Mouse (Mus musculus) neural tube, embryonic 11.5 days (tissue): ENCODE results near the gene Helz. TPM values are rescaled to one million over a fixed set of nuclear protein-coding genes. Genes with fewer than 3 reads are reported as not detected.

Experiments
- ATAC-seq: fragments of 200-750 bp; cut with Nextera tagmentation; 2 replicates; pipeline ENCODE4 v1.8.0; 2017; ENCODE audit warnings: moderate number of reproducible peaks, mild to moderate bottlenecking, moderate TSS enrichment, moderate library complexity; ENCODE audit not compliant: insufficient read depth, low FRiP score, low TSS enrichment
- DNase-seq: peaks from one replicate; pipeline ENCODE4 v3.0.0-alpha.2; 2015; ENCODE audit warnings: low spot score
- H3K27ac ChIP-seq: fragments of 300-500 bp; sonication (generic); 2 replicates; pipeline ENCODE4 v1.5.1; 2014; ENCODE audit warnings: low read depth, mild to moderate bottlenecking, low read length
- H3K27me3 ChIP-seq: fragments of 300-500 bp; sonication (generic); 2 replicates; pipeline ENCODE4 v1.6.1; 2014; ENCODE audit warnings: mild to moderate bottlenecking, low read length, mixed read lengths; ENCODE audit not compliant: control insufficient read depth, insufficient read depth
- H3K36me3 ChIP-seq: fragments of 300-500 bp; sonication (generic); 2 replicates; pipeline ENCODE4 v1.6.1; 2014; ENCODE audit warnings: mild to moderate bottlenecking, low read length, moderate library complexity, mixed read lengths; ENCODE audit not compliant: control insufficient read depth, insufficient read depth
- H3K4me1 ChIP-seq: fragments of 300-500 bp; sonication (generic); 2 replicates; pipeline ENCODE4 v1.6.1; 2014; ENCODE audit warnings: low read length, mixed read lengths; ENCODE audit not compliant: control insufficient read depth, insufficient read depth
- H3K4me2 ChIP-seq: fragments of 300-500 bp; sonication (generic); 2 replicates; pipeline ENCODE4 v1.6.1; 2014; ENCODE audit warnings: low read depth, mild to moderate bottlenecking, moderate library complexity
- H3K4me3 ChIP-seq: fragments of 300-500 bp; sonication (generic); 2 replicates; pipeline ENCODE4 v1.5.1; 2014; ENCODE audit warnings: low read depth, low read length
- H3K9ac ChIP-seq: fragments of 300-500 bp; sonication (generic); 2 replicates; pipeline ENCODE4 v1.6.1; 2014; ENCODE audit warnings: mild to moderate bottlenecking, low read length
- H3K9me3 ChIP-seq: fragments of 300-500 bp; sonication (generic); 2 replicates; pipeline ENCODE4 v1.6.1; 2016; ENCODE audit warnings: low read length; ENCODE audit not compliant: control insufficient read depth
- WGBS: fragments of 180-500 bp; shearing (Covaris S2); extraction: QIAGEN DNeasy Blood & Tissue Kit; methylation state at CpG from one replicate; pipeline ENCODE4 v1.1.7; 2014; 5-methylcytosine and 5-hydroxymethylcytosine counted together
- polyA plus RNA-seq: library from polyadenylated mRNA; unstranded; fragments of >200 nt; fragmentation: Nextera tagmentation; extraction: Ambion mirVana; gene quantifications from 2 replicates; pipeline ENCODE4 v1.2.1, GENCODE M21; 2014

Gene Helz
- polyA plus RNA-seq, 1 experiment from 2014 or later, result 23.5 TPM

DNA sequence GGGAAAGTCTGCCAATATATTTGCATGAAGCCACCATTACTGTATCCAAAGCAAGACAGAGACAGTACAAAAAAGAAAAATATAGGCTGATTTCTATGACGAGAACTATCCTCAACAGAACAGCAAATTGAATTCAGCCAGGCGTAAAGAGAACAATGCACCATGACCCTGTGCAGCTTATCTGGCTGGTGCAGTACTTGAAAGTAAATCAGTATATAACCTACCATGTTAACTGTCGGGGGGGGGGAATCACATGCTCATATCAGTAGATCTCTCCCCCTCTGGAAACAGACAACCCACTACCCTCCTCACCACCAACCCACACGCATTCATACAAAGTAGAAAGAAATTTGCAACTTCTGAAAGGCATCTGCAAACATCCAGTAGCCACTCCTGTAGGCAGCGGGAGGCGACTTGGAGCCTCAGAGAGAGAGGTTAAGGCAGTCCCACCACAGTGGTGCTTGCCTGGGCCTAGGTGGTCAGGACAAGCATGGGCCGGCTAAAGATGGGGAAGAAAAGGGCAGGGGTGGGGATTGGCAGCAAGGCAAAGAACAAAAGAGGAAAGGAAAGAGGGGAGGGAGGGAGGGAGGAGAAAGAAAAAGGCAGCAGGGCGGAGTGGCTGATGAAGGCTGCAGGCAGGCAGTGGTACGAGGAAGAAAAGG lies 135.1 kb downstream of the Helz start:
- DNase-seq (no peak), ATAC-seq (no peak)
- peaks cover 3% of the 10 kb centered on the region for H3K36me3 ChIP-seq
- 53% methylated on average over 9 of the region's 9 CpGs for WGBS
- H3K9ac ChIP-seq, result no peak overlapping the region
- 0 out of 2 replicates have a peak, but pooled peaks cover 10% of the 10 kb centered on the region for H3K4me1 ChIP-seq
- H3K9me3 ChIP-seq, result no peaks in the 10 kb centered on the region
- no peaks in the 10 kb centered on the region for H3K27me3 ChIP-seq
- H3K27ac ChIP-seq, result no peak overlapping the region
- H3K4me3 ChIP-seq, result no peak overlapping the region
- no peak overlapping the region for H3K4me2 ChIP-seq

DNA sequence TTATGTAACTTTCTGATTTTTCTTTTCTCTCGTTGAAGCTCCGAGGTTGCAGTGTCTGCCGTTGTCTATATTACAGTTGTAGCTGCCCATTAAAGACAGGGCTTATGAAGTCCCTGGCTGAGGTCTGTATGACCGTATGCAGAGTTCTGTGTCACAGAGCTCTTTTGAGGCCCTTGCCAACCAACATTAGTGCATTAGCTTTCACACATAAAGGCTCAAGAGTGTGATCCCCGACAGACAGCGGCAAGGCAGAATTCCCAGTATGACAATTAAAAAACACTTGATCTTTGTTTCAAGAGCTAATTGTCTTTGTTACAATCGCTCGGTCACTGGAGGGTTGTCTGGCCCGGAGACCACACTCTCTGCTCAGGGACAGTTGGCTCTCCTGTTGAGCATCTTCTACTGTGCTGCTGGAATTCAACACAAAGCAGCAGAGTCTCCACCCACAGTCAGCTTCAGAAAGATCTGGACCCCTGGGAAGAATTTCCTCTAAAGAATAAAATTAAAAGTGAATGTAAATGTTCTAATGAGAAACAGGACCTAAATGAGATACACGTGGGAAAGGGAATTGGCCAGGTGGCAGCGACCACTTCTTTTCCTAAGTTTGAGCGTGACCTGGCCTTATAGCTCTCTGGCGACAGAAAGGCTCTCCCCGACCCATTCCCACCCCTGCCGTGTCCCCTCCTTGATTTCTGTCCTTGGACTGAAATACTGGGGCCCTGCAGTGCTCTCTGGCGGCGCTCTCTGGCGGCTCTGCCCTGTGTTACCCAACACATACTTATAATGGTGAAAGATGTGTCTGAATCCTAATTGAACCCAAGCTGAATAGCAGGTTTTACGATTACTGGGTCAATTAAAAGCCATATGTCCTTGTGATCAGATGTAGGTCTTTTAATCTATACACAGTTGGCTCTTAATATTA lies 136.1 kb downstream of the Helz start:
- H3K27ac ChIP-seq, result no peak overlapping the region

DNA sequence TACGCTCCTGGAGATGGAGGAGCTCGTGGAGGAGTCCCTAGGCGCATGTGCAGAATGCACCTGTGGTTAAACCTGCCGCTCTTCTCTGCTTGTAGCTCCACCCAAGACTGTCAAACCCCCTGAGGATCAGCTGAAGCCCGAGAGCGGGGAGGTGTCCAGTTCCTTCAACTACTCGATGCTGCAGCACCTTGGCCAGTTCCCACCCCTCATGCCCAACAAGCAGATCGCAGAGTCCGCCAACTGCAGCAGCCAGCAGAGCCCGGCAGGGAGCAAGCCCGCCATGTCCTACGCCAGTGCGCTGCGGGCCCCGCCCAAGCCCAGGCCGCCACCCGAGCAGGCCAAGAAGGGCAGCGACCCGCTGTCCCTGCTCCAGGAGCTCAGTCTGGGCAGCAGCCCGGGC lies 138.6 kb downstream of the Helz start:
- H3K9ac ChIP-seq, result no peak overlapping the region
- no peak overlapping the region for H3K27ac ChIP-seq
- no peaks in the 10 kb centered on the region for H3K27me3 ChIP-seq
- H3K4me2 ChIP-seq, result no peak overlapping the region
- H3K9me3 ChIP-seq, result no peaks in the 10 kb centered on the region
- H3K4me1 ChIP-seq, result 0 out of 2 replicates have a peak, but pooled peaks cover 10% of the 10 kb centered on the region
- no peak for DNase-seq
- no peak overlapping the region for H3K4me3 ChIP-seq
- H3K36me3 ChIP-seq, result peaks cover 3% of the 10 kb centered on the region
- no peak for ATAC-seq
- 90% methylated on average over 19 of the region's 20 CpGs for WGBS

More for the DNA sequence above, 136.1 kb downstream of the Helz start:
- DNase-seq (no peak), ATAC-seq (no peak)
- Histone ChIP-seq H3K4me2 (no peak overlapping the region), H3K9ac (no peak overlapping the region), H3K4me1 (0 out of 2 replicates have a peak, but pooled peaks cover 10% of the 10 kb centered on the region), H3K27me3 (no peaks in the 10 kb centered on the region), H3K9me3 (no peaks in the 10 kb centered on the region), H3K36me3 (peaks cover 3% of the 10 kb centered on the region), H3K4me3 (no peak overlapping the region)
- WGBS, result 69% methylated on average over 19 of the region's 19 CpGs

DNA sequence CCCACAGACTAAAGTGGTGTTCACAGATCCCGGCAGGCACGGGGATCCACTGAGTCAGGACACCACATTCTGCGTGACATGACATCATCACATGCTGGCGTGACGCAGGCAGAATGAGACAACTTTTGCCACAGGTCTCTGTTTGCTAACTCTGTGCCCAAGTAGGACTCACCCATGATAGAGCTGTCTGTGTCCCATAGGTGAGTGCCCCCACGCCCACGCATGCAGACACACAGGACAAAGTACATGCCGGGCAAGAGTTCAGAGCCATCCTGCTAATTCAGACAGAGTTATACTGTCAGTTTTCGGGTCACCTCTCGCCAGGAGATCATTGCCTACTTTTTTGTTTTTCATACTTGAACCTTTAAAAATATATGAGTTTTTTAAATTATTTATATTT lies 140.8 kb downstream of the Helz start:
- no peaks in the 10 kb centered on the region for H3K27me3 ChIP-seq
- no peaks in the 10 kb centered on the region for H3K9me3 ChIP-seq
- no peak overlapping the region for H3K4me3 ChIP-seq
- H3K27ac ChIP-seq, result no peak overlapping the region
- H3K4me1 ChIP-seq, result 0 out of 2 replicates have a peak, but pooled peaks cover 4% of the 10 kb centered on the region
- no peak overlapping the region for H3K4me2 ChIP-seq
- peaks cover 3% of the 10 kb centered on the region for H3K36me3 ChIP-seq
- no peak for DNase-seq
- no peak for ATAC-seq
- 95% methylated on average over 10 of the region's 10 CpGs for WGBS
- no peak overlapping the region for H3K9ac ChIP-seq

DNA sequence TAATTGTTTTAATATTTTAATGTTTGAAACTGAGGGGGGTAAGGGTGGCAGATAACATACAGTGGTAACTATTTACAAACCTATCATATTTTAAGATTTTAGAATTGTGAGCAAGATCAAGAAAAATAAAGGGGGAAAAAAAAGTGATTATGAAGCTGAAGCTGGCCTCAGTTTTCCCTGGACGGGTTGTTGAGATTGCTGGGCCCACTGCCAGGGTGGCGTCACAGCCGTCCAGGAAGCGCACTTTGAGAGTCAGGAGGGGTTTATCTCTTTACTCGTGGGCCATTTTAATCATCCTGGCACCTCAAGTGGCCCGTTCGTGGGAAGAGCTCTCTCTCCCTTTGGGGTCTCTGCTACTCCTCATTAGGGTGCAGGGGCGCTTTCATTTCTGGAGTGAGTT lies 143.8 kb downstream of the Helz start:
- no peak overlapping the region for H3K27ac ChIP-seq
- no peak overlapping the region for H3K4me2 ChIP-seq
- H3K36me3 ChIP-seq, result peaks cover under 1% of the 10 kb centered on the region; the same call in 1 of the 2 replicates
- 77% methylated on average over 8 of the region's 8 CpGs for WGBS
- no peaks in the 10 kb centered on the region for H3K9me3 ChIP-seq
- H3K4me1 ChIP-seq, result no peaks in the 10 kb centered on the region
- ATAC-seq (no peak), DNase-seq (no peak)
- no peaks in the 10 kb centered on the region for H3K27me3 ChIP-seq
- H3K4me3 ChIP-seq, result no peak overlapping the region
- H3K9ac ChIP-seq, result no peak overlapping the region

DNA sequence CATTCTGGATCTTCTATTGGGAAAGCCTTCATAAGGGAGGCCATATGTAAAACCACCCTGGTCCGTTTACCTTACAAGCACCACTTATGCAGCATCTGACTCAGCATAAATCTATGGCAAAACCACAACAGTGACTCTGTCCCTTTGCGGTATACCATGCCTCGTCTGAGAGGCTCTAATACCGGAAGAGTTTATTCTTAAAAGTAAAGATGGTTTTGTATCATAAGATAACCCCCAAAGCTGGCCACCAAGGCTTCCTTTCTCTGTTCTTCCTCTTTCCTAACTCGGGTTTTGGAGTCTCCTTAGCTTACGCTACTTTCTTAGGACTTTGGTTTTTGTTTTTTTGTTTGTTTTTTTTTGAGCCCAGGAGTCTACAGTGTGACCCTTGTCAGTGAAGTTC lies 145.6 kb downstream of the Helz start:
- 90% methylated on average over 6 of the region's 6 CpGs for WGBS
- H3K9me3 ChIP-seq, result no peaks in the 10 kb centered on the region
- no peak overlapping the region for H3K9ac ChIP-seq
- no peaks in the 10 kb centered on the region for H3K36me3 ChIP-seq
- ATAC-seq, result no peak
- H3K4me1 ChIP-seq, result no peaks in the 10 kb centered on the region
- no peak for DNase-seq
- H3K27me3 ChIP-seq, result no peaks in the 10 kb centered on the region
- H3K27ac ChIP-seq, result no peak overlapping the region
- no peak overlapping the region for H3K4me3 ChIP-seq
- no peak overlapping the region for H3K4me2 ChIP-seq

DNA sequence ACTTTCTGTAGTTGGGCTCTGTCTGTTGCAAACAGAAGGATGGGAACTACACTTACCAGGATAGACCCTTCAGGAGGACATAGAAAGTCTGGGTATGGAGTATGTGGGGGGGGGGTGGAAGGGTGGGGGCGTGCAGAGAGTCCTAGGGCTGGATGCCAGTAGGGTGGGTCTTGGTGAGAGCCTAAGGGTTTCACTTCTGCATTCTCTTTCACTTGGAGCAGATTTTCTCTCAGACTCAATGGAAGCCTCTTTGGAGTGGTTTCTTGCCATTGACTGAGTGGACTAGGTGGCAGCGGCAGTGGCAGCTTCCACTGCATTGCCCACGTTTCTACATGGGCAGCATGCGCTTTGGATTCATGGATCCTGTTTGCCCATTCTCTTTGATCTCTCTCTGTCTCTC lies 152.2 kb downstream of the Helz start:
- ATAC-seq (no peak), DNase-seq (no peak)
- 87% methylated on average over 4 of the region's 4 CpGs for WGBS
- Histone ChIP-seq H3K4me1 (peaks cover 3% of the 10 kb centered on the region; the same call in 1 of the 2 replicates), H3K9me3 (no peaks in the 10 kb centered on the region), H3K9ac (no peak overlapping the region), H3K4me3 (no peak overlapping the region), H3K27ac (no peak overlapping the region), H3K4me2 (no peak overlapping the region), H3K27me3 (no peaks in the 10 kb centered on the region), H3K36me3 (no peaks in the 10 kb centered on the region)

DNA sequence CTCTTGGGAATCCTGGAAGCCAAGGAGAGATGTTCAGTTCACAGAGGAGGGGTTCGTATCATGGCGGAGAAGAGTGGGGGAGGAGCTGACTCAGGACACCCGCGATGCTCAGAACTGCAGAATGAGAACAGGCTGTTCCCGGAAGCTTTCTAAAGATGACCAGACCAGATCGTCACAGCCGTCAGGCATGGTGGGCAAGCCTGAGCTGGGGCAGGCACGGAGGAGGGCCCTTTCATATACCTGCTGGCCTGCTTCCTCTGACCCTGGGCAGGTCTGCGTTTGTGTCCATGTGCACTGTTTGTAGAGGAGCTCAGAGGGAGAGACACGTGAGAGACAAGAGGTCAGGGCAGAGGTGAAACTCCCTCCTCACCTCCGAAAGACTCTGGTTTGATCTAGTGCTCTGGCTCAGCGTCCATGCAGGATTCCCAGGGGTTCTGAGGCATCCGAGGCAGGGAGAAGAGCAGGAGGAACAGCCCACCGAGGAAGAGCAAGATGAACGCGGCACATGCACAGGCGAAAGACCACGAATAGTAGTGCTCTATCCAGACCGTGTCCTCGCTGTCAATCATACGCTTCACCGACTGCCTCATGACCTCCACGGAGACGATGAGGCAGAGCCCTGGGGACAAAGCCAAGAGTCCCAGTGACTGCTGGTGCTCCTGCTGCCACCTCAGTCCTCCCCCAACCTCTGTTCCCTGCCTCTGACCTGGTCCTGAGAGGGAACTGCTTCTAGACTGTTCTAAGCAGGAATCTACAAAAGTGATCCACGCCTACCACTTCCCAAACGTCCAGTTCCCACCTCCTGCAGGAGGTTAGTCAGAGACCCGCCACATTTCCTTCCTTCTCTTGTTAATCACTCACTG lies 155.8 kb downstream of the Helz start:
- H3K4me2 ChIP-seq, result no peak overlapping the region
- WGBS, result 52% methylated on average over 27 of the region's 27 CpGs
- H3K9ac ChIP-seq, result no peak overlapping the region
- no peaks in the 10 kb centered on the region for H3K27me3 ChIP-seq
- H3K9me3 ChIP-seq, result no peaks in the 10 kb centered on the region
- ATAC-seq, result no peak
- peaks cover 6% of the 10 kb centered on the region; the same call in 1 of the 2 replicates for H3K4me1 ChIP-seq
- H3K36me3 ChIP-seq, result no peaks in the 10 kb centered on the region
- H3K27ac ChIP-seq, result no peak overlapping the region
- DNase-seq, result no peak
- no peak overlapping the region for H3K4me3 ChIP-seq
